Mouse (Mus musculus) testis, postnatal 14 days (tissue): ENCODE results near the gene Farp1.
A peak's percentile ranks its signal among the peaks of the same experiment; 100 is the strongest.

Experiments used
- DNase-seq: peaks from one replicate; pipeline ENCODE4 v3.0.0; 2021; ENCODE audit warnings: low spot score

The Farp1 gene

DNA sequence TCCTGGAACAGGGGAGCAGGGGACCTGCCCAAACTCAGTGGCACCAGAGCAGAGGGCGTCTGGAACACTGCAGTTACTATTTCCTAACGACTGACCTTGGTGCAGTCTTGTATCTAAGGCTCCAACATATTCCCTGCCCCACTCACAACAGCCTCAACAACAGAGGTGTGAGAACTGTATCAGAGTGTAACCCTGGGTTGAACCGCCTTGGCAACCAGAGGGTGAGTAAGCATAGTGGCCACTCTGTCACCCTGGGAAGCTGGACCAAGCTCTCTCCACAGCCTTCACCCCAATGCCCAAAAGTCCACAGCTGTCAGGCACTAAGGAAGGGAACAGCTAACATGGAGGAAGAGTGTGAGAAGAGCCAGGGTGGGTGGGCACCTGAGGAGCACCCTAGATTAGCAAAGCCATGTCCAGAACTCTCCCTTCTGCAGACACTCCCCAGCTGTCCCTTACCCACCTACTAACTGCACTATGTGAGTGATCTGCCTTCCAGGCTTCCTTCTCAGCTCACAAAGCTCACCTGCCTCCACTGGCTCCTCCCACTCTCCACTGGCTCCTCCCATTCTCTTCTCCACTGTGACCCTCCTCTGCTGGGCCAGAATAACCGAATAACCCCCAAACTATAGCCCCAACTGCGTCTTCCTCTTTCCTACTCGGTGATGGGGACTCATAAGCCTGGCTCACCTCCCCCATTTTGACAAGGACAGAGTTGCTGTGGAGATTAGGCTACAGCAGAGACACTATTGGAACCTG is 275.5 kb downstream of the Farp1 start:
- no peak for DNase-seq

GRCm38 (mm10) chr14:121311083-121311482 is 276.1 kb downstream of the Farp1 start:
- DNase-seq: no peak

- DNase-seq: no peak
Observed at GRCm38 (mm10) chr14:121313283-121313682, 278.3 kb downstream of the Farp1 start.

DNA sequence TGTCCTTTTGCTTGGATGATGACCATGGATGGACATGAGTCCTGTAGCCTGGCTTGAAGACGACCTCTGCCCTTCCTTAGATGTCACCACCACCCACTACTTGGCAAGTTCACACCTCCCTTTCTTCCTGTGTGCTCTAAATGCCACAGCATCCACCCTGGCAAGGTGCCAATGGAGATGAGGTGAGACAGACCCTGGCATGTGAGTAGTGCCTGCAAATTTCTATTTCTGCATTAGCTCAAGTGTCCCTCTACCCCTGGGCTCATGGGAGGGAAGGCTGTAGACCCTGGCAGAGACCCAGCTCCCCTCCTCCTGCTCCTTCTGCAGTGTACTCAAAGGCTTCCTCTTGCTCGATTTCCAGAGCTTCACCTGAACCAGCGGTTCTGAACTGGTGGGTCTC is 279.9 kb downstream of the Farp1 start:
- no peak for DNase-seq

GRCm38 (mm10) chr14:121316136-121316535 is 281.1 kb downstream of the Farp1 start:
- DNase-seq: no peak

- DNase-seq: peak; percentile 36
Observed at GRCm38 (mm10) chr14:121316631-121317311, 281.8 kb downstream of the Farp1 start.

DNA sequence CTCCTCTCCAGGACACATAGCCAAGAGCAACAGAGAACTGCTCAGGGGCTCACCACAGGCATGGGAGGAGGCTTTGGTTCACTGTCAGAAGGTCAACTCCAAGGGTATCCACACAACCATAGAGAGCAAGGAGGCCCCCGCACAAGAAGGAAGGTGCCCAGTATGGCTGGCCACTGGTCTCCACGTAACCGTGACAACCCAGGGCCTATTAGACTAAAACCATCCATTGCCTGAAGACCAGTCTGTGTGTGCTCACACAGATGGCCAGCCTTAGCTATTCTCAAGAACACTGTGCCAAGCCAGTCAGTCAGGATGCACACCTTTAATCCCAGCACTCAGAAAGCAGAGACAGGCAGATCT is 282.3 kb downstream of the Farp1 start:
- no peak for DNase-seq

- DNase-seq: no peak
Observed at GRCm38 (mm10) chr14:121318382-121318781, 283.4 kb downstream of the Farp1 start.

DNA sequence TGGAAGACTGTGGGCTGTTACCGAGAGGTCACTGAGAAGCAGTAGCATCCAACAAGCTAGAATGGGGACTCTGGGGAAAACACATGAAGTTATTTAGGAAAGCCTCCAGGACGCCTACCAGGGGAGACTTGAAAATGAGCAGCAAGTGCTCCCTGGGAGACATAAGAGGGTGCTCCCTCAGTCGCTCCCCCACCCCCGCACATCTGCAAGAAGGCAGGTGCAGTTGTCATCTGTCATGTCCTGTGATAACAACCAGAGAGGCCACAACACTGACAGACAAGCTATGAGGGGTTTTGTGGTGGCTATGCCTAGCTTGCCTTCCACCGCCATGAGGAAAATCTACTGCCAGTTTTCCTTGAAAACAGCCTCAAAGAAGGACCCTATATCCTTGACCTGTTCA is 287.1 kb downstream of the Farp1 start:
- no peak for DNase-seq

GRCm38 (mm10) chr14:121322641-121323040 is 287.6 kb downstream of the Farp1 start:
- peak; percentile 62 for DNase-seq

GRCm38 (mm10) chr14:121324521-121325330 is 289.7 kb downstream of the Farp1 start:
- no peak for DNase-seq

- DNase-seq: no peak
Observed at GRCm38 (mm10) chr14:121326432-121326831, 291.4 kb downstream of the Farp1 start.

DNA sequence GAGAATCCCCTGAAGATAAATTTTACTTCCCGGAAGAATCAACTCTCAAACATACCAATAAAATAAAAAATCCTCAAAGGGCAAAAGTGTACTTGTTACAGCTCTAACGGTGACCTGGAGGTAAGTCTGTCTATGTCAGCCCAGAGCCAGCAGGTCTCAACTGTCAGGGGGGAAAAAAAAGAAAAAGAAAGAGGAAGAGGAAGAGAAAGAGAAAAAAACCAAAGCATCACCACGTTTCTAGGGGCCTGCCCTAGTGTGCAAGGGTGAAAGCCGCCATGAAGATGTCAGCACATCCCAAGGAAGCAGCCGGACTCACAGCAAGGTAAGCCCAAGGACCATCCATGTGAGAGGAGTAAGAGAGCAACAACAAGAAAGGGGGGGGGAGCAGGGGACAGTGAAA is 293.9 kb downstream of the Farp1 start:
- no peak for DNase-seq

GRCm38 (mm10) chr14:121329401-121330089 is 294.5 kb downstream of the Farp1 start:
- no peak for DNase-seq

- no peak for DNase-seq
Observed at GRCm38 (mm10) chr14:121330090-121330408, 295.0 kb downstream of the Farp1 start.
